Mouse (Mus musculus): ENCODE measurements around the gene Mcm8.

Gene Mcm8

DNA sequence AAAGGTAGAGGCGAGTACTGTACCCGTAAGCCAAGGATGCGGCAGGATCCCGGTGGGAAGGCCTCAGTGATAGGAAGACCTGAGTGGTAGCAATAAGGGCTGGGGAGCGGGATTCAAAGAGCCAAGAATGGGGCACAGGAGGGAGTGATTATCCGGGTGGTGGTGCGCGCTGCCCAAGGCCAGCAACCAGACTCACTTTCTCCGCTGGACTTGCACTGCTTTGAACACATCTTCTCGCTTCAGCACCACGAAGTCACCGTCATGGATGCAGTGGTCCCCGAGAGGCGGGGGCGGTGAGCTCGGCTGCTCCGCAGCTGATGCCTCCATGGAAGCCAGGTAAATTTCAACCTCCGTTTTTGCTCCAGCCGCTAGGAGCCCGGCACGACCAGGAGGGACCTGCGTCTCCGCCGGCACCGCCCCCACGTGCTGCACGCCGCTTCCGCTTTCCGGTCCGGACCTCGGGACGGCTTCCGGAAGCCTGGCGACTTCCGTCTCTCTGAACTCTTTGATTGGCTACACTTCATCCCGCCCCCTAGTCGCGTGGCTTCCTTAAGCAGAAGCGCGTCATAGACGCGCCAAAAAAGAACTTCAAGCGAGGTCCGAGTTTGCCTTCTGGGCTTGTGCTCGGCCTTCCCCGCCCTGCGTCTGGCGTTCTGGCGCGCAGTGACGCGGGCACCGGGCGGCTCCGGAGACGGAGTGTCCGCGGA is at the start of gene Mcm8, which contains the start of gene Trmt6:
Mcm8 (plus strand) TSS at position 534 of the 707 bp plus-strand sequence.
Trmt6 (minus strand) TSS at position 448 of the 707 bp plus-strand sequence.
- DNase-seq (ENCODE audit: low spot score in 2 of 2) = peak; percentile 89 to 92

DNA sequence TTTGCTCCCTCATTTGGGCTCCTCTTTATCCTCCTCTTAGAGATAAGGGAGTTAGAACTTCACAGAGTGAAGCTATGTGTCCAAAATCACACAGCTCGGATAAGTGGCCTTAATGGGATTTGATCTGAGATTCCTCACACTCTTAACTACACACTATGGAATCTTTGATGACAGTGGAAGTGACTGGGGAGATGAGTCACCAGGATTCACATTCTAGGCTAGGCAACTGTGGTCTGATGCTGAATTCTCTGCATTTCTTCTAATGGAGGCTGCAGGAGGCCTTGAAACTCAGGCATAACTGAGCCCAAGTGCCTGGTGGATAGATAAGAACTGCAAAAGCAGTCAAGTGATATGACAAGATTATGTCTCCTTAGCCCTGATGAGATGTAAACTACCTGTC is 45.1 kb upstream of the Mcm8 start:
- DNase-seq (ENCODE audit: low spot score in 2 of 2) = no peak

DNA sequence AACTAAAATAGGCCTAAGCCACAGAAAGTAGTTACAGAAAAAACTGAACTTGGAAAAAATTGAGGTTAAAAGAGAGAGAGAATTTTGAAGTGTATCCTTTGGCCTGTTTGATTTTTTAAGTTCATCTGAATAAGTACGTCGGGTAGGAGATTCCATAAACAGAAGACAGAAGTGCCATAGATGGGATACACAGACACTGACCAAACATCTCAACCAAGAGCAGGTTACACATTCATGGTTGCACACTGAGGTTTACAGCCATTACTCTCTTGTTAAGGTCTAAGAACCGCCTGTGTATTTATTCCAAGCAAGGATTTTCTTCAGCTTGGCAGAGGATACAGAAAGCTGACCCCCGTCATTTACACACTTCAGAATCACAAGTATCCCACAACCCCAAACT is 35.0 kb upstream of the Mcm8 start, which contains the start of gene Chgb:
Chgb (plus strand) TSS at position 301 of the 400 bp plus-strand sequence.
- DNase-seq (ENCODE audit: low spot score in 2 of 2) = no peak

- peak; percentile 86 to 87 for DNase-seq (ENCODE audit: low spot score in 2 of 2)
Observed at GRCm38 (mm10) chr2:132781439-132782068, 34.4 kb upstream of the Mcm8 start.

DNA sequence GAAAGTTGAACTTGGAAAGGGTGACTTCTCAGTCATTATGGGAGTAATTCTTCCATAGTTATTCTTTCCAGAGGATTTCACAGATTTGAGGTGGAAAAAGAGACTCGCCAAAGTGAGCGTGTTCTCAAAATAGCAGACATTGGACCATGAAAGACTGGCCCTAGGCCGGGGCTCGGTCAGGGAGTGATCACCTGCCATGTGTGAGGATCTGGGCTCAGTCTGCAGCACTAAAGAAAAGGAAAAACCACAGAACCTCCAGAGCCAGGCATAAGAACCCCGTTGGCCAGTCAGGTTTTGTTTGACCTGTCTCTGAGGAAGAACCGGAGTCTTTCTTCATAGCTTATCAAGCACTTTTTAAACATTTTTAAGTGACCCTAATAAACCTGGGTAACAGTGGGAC is 31.9 kb upstream of the Mcm8 start:
- no peak for DNase-seq (ENCODE audit: low spot score in 2 of 2)

DNA sequence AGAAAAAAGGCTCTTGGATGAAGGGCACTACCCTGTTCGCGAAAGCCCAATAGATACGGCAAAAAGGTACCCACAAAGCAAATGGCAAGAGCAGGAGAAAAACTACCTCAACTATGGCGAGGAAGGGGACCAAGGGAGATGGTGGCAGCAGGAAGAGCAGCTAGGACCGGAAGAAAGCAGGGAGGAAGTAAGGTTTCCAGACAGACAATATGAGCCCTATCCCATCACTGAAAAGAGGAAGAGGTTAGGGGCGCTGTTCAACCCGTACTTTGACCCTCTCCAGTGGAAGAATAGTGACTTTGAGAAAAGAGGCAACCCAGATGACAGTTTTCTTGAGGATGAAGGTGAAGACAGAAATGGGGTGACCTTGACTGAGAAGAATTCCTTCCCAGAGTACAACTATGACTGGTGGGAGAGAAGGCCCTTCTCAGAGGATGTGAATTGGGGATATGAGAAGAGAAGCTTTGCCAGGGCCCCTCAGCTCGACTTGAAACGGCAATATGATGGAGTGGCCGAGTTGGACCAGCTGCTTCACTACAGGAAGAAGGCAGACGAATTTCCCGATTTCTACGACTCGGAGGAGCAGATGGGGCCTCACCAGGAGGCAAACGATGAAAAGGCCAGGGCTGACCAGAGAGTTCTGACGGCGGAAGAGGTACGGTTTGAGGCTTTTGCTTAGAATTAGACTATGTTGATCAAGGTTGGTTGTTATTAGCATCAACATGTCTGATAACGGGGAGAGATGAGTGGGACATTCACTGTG is 22.3 kb upstream of the Mcm8 start:
- DNase-seq (ENCODE audit: low spot score in 2 of 2) = no peak

- DNase-seq (ENCODE audit: low spot score in 2 of 2) = no peak
Observed at GRCm38 (mm10) chr2:132794204-132794586, 21.7 kb upstream of the Mcm8 start.

DNA sequence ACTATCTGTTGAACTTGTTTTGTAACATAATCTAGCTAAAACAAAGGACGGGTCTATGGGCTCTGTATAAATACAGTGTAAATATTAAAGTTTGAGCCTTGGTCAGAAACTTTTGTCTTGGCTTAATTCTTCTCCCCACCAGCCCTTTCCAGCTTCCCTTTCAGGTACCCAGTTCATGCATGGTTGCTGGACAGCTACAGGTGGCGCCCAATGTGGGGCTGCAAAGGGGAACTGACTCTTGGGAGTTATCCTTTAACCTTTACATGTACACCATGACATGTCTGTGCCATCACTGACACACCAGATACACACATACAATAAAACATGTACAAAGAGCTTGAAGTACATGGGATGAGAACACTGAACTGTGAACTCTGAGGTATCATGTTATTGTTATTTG is 13.0 kb upstream of the Mcm8 start:
- no peak for DNase-seq (ENCODE audit: low spot score in 2 of 2)

DNA sequence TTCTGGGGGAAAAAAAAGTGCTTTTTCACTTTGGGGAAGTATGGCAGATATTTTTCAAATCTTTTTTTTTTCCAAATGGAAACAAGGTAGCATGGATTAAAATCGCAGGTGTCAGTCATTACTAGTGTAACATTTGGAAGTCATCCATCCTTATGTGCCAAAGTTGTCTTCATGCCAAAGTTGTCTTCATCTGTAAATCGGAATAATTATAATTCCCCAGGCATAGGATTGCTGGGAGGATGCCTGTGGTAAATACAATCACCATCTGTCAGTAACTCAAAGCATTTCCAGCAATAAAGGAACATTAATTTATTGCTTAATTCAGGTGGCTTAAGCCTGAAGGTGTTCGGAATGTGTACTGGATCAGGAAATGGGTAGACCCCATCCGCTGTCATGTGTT is 25.1 kb downstream of the Mcm8 start:
- no peak for DNase-seq (ENCODE audit: low spot score in 2 of 2)

DNA sequence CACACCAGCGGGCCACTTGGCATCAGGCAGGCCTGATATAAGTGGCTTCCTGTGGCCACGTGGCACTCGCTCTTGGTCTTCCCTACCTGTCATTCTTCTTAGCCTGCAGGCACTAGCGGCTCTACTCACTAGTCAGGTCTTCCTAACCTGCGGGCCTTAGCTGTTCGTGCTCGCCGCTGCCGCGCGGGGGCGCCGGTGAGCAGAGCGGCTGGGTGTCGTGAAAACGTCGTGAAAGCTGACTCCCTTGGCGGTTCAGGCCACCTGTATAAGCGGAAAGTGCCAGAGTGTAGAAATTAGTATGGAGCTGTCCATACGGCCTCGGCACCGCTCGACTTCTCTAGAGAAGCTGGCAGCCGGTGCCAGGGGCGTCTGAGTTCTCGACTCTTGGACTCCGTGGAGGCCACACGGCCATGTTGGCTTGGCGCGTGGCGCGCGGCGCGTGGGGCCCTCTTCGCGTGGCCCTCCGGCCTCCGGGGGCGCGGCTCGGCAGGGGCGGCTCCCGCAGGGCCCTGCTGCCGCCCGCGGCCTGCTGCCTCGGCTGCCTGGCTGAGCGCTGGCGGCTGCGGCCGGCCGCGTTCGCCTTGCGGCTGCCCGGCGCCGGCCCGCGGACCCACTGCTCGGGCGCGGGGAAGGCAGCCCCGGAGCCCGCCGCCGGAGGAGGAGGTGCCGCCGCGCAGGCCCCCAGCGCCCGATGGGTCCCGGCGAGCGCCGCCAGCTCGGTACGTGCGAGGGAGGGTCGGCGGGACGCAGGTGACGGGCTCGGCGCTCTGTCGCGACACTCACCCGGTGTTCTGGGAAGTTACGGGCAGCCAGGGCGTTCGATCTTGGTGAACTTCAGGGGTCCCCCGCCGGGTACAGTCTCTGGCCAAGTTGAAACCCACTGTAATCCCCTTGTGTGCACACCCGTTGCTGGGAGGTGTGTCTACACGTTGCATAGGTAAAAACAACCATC is 30.7 kb downstream of the Mcm8 start, which contains the start of gene Crls1:
Crls1 (plus strand) TSS at position 260 of the 952 bp plus-strand sequence.
- DNase-seq (ENCODE audit: low spot score in 2 of 2) = peak; percentile 92 to 94

- no peak for DNase-seq (ENCODE audit: low spot score in 2 of 2)
Observed at GRCm38 (mm10) chr2:132847581-132847980, 31.6 kb downstream of the Mcm8 start.

DNA sequence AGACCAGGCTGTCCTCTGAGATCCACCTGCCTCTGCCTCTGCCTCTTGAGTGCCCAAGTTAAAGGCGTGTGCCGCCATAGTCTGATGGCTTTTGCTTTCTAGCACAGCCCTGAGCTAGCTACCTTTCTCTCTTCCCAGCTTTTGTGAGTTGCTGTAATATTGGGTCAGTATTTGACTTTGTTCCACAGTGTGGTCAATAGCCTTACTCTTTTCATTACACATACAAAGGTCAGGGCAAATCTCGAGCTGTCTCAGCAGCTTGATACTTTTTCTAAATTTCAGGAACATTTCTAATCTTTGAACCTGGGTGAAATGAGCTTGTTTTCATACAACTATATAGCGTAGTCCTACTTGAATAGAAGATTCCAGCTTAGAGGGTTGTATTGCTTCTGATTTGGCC is 32.4 kb downstream of the Mcm8 start:
- DNase-seq (ENCODE audit: low spot score in 2 of 2) = no peak

DNA sequence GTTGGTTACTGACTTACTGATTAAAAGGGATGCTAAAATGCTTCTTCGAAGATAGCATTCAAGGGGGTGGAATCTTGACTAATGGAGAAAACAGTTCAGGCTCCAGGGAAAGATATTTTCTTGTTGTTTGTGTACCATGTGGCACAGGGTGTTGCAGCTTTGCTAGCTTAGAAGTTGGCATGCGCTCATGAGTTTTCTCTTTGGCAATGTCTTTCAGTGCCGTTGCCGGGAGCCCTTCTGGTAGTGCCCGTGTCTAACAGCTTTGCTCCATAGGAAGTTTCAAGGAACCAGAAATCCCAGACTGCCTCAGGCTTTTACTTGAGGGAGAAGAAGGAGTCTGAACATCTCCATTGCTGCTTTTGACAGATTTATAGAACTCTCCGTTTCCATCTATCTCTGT is 33.2 kb downstream of the Mcm8 start:
- DNase-seq (ENCODE audit: low spot score in 2 of 2) = no peak

GRCm38 (mm10) chr2:132853051-132853450 is 37.1 kb downstream of the Mcm8 start:
- DNase-seq (ENCODE audit: low spot score in 2 of 2) = no peak

GRCm38 (mm10) chr2:132856333-132856732 is 40.4 kb downstream of the Mcm8 start:
- no peak for DNase-seq (ENCODE audit: low spot score in 2 of 2)

DNA sequence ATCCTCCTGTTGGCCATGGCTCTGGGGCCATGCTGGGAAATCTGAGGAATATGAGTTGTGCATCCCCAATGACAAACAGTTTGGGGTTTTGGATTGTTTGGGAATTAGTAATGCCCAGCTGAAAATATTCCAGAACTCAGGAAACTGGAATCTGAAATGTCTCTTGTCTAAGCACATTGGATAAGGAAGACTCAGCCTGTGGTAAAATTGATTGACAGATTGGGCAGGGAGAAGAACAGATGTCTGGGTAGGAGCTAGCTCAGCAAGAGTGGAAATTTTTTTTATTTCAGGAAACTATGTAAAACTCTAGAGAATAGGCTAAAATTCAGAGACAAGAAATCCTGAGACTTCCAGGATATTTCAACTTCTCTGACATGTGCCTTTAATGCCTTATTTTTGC is 44.5 kb downstream of the Mcm8 start:
- no peak for DNase-seq (ENCODE audit: low spot score in 2 of 2)

- DNase-seq (ENCODE audit: low spot score in 2 of 2) = no peak
Observed at GRCm38 (mm10) chr2:132861456-132861855, 45.5 kb downstream of the Mcm8 start.

DNA sequence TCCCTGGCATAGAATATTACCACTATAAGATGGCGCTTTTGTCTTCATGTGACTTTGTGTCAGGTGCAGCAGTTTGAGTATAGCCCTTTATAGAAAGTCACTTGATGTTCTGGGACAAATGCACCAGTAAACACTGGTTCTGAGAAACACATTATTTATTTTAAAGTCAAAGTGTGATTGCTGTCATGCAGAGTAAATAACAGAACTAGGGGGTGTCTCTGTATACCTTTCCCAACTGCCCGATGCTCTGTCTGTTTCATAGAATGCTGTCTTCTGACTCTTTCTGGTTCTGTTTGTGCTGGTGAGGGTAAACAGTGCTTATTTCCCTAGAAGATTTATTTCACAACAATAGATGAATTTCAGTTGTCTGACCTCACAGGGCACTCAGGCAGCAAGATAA is 47.4 kb downstream of the Mcm8 start:
- no peak for DNase-seq (ENCODE audit: low spot score in 2 of 2)

GRCm38 (mm10) chr2:132867521-132867920 is 51.6 kb downstream of the Mcm8 start:
- no peak for DNase-seq (ENCODE audit: low spot score in 2 of 2)

DNA sequence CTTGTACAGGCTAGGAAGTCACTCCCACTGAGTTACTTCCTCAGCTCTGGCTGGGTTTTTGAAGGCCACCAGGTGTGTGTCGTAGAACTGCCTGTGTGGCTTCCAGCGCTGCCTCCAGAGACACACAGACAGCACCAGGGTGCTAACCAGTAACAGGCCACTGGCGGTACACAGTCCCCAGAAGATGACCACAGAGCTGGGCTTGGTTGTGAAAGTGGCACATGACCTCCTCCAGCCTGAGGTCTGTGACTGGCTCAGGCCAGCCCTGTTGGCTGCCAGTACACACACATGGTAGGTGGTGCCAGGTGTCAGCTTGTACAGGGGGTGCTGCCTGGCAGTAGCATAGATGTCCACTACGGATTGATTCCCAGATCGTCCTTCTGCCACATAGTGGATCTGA is 53.7 kb downstream of the Mcm8 start:
- DNase-seq (ENCODE audit: low spot score in 2 of 2) = no peak

DNA sequence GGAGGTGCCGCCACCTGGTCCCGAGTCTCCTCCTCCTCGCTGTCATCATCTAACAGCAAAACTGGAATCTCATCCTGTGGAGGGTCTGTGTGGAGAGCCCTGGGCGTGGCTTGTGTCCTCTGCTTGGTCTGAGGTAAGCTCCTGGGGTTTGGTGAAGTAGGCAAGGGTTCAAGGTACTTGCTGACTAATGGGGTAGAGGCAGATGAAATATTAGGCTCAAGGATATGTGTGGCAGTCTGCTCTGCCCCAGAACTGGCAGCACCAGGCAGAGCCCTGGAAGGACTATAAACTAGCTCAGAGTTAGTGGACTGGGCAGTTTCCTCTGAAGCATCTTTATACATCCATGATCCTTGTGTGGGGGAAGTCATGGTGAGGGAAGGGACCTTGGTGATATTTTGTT is 54.3 kb downstream of the Mcm8 start:
- DNase-seq (ENCODE audit: low spot score in 2 of 2) = no peak
